Mouse (Mus musculus) heart, postnatal 0 days (tissue): ENCODE measurements at regions not wholly inside any gene's neighbourhood (a gene's known extent, or its start where the extent isn't known, plus 50 kb on each side); places are given as distances from the start of the nearest gene placed in this dataset.

Experiments used
- ATAC-seq: fragments of 200-750 bp; cut with Nextera tagmentation; 2 replicates; pipeline ENCODE4 v1.8.0; 2017; ENCODE audit warnings: low read depth, moderate number of reproducible peaks, moderate library complexity; ENCODE audit not compliant: insufficient read depth
- DNase-seq: peaks from one replicate; pipeline ENCODE4 v3.0.0-alpha.2; 2016; ENCODE audit warnings: low spot score
- H3K27ac ChIP-seq: fragments of 300-500 bp; sonication (generic); 2 replicates; pipeline ENCODE4 v1.5.1; 2014; ENCODE audit warnings: low read depth, mild to moderate bottlenecking
- H3K27me3 ChIP-seq: fragments of 300-500 bp; sonication (generic); 2 replicates; pipeline ENCODE4 v1.6.1; 2014; ENCODE audit warnings: low read length, mixed read lengths; ENCODE audit not compliant: control insufficient read depth, insufficient read depth
- H3K36me3 ChIP-seq: fragments of 300-500 bp; sonication (generic); replicated peaks from 2 replicates; pipeline ENCODE4 v1.6.1; 2014; ENCODE audit warnings: low read length, mixed read lengths; ENCODE audit not compliant: control insufficient read depth, insufficient read depth
- H3K4me1 ChIP-seq: fragments of 300-500 bp; sonication (generic); 2 replicates; pipeline ENCODE4 v1.6.1; 2014; ENCODE audit warnings: antibody characterized with exemption; ENCODE audit not compliant: control insufficient read depth, insufficient read depth
- H3K4me2 ChIP-seq: fragments of 300-500 bp; sonication (generic); 2 replicates; pipeline ENCODE4 v1.6.1; 2014; ENCODE audit warnings: low read depth, mild to moderate bottlenecking, low read length, moderate library complexity
- H3K4me3 ChIP-seq: fragments of 300-500 bp; sonication (generic); 2 replicates; pipeline ENCODE4 v1.5.1; 2014; ENCODE audit warnings: low read depth, low read length
- H3K9ac ChIP-seq: fragments of 300-500 bp; sonication (generic); replicated peaks from 2 replicates; pipeline ENCODE4 v1.6.1; 2014; ENCODE audit warnings: low read depth, low read length, mixed read lengths
- H3K9me3 ChIP-seq: fragments of 300-500 bp; sonication (generic); replicated peaks from 2 replicates; pipeline ENCODE4 v1.6.1; 2016; ENCODE audit warnings: low read length; ENCODE audit not compliant: control insufficient read depth
- CTCF ChIP-seq: IDR thresholded peaks from 2 replicates; pipeline ENCODE4 v1.5.1; 2016; ENCODE audit warnings: antibody characterized with exemption, control low read depth, low read depth
- EP300 ChIP-seq: IDR thresholded peaks from 2 replicates; pipeline ENCODE4 v1.6.1; 2016; ENCODE audit warnings: antibody characterized with exemption, low read depth
- WGBS: fragments of 180-500 bp; shearing (Covaris S2); extraction: QIAGEN DNeasy Blood & Tissue Kit; methylation state at CpG from one replicate; pipeline ENCODE4 v1.1.7; 2014; 5-methylcytosine and 5-hydroxymethylcytosine counted together

DNA sequence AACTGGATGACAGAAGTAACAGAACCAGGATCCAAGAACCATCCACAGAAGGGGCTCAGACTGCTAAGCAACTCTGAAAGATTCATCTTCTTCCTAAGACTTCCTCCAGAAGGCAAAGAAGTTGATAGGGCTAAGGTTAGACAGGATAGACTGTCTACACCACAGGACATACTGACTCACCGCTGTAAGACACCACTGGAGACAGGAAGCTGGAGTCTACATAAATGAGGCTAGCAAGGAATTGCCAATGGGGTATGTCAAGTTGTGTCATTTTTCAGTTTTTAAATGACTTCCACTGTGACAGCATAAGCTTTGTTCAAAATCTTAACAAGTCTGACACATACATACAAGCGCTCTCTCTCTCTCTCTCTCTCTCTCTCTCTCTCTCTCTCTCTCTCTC, 645.4 kb upstream of the Gm10131 start:
- DNase-seq (no peak), ATAC-seq (no peak)
- no peak overlapping the region for H3K4me3 ChIP-seq
- no peak for TF ChIP-seq CTCF
- TF ChIP-seq EP300, result no peak
- peaks cover 17% of the 10 kb centered on the region; the same call in 1 of the 2 replicates for H3K4me1 ChIP-seq
- no peaks in the 10 kb centered on the region for H3K36me3 ChIP-seq
- no peaks in the 10 kb centered on the region for H3K27me3 ChIP-seq
- H3K9me3 ChIP-seq, result no peaks in the 10 kb centered on the region
- no peak overlapping the region for H3K4me2 ChIP-seq
- H3K9ac ChIP-seq, result no peak overlapping the region
- whole genome bisulfite sequencing, result 81% methylated on average over 2 of the region's 2 CpGs
- no peak overlapping the region for H3K27ac ChIP-seq

DNA sequence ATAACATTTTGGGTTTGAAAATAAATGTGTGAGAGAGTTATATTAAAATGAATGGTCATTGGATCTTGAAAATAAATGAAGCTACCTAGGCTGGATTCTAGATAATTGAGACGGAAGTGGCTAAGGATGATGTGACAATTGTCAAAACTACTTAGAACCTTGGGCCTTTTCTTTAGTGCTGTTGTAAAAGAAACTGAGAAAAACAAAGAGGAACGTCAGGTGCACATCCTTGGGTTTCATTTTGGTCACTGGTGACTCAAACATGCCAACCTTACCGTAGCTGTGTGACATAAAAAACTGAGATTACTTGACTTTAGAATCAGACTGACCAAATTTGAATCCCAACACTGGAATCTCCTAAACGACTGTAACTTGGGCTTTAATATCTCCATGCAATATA, 644.6 kb upstream of the Gm10131 start:
- Histone ChIP-seq H3K4me3 (no peak overlapping the region), H3K27ac (no peak overlapping the region), H3K36me3 (no peaks in the 10 kb centered on the region), H3K4me2 (no peak overlapping the region), H3K9me3 (no peaks in the 10 kb centered on the region), H3K4me1 (peaks cover 14% of the 10 kb centered on the region; the same call in 1 of the 2 replicates), H3K9ac (no peak overlapping the region), H3K27me3 (no peaks in the 10 kb centered on the region)
- no peak for TF ChIP-seq CTCF
- TF ChIP-seq EP300, result no peak
- 91% methylated on average over 4 of the region's 4 CpGs for WGBS
- no peak for ATAC-seq
- DNase-seq, result no peak

DNA sequence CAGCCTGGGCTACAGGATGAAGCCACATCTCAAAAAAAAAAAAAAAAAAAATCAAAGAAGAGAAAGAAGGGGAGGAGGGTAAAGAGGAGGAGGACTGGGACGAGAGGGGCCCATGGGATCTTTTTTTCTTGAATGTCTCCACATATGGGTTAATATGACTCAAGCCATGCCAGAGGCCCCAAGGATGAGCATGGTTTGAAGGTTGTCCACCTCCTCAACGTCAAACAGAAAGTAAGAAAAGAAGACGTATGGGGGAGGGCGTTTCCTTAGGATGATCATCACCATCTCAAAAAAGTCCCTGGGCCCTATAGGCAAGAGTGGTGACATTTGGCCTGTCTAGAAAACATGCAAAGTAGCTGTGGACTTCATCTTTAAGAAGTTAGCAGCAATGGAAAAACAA, 643.9 kb upstream of the Gm10131 start:
- no peak overlapping the region for H3K27ac ChIP-seq
- no peak overlapping the region for H3K4me2 ChIP-seq
- ATAC-seq, result no peak
- H3K27me3 ChIP-seq, result no peaks in the 10 kb centered on the region
- no peak for DNase-seq
- 0 out of 2 replicates have a peak, but pooled peaks cover 12% of the 10 kb centered on the region for H3K4me1 ChIP-seq
- no peak for TF ChIP-seq CTCF
- no peak for TF ChIP-seq EP300
- H3K9me3 ChIP-seq, result no peaks in the 10 kb centered on the region
- 84% methylated on average over 4 of the region's 4 CpGs for WGBS
- no peaks in the 10 kb centered on the region for H3K36me3 ChIP-seq
- H3K9ac ChIP-seq, result no peak overlapping the region
- no peak overlapping the region for H3K4me3 ChIP-seq

DNA sequence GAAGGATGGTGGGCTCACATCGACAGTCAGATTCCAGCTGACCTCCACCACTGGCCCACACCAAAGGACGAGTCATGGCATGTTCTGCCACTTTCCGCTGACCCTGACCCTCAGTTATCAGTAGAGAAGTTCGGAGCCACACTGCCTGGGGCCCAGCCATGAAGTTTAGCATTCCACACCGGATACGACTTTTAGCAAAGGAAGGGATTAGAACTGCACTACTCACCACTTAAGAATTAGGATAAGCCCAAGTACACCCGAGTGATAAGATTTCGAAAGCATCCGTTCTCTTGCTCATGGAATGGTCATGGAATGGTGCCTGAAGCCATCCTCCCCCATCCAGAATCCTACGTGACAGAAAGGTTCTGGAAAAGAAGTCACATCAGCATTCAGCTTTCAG, 641.5 kb upstream of the Gm10131 start:
- 10% methylated on average over 10 of the region's 10 CpGs for WGBS
- Histone ChIP-seq H3K4me2 (peak overlapping the region; percentile 20; the same call in 1 of the 2 replicates), H3K4me1 (0 out of 2 replicates have a peak, but pooled peaks cover 12% of the 10 kb centered on the region), H3K27ac (no peak overlapping the region; the same call in 1 of the 2 replicates), H3K27me3 (no peaks in the 10 kb centered on the region), H3K9ac (no peak overlapping the region), H3K36me3 (no peaks in the 10 kb centered on the region), H3K4me3 (no peak overlapping the region), H3K9me3 (no peaks in the 10 kb centered on the region)
- ATAC-seq (peak; percentile 76), DNase-seq (peak; percentile 69)
- TF ChIP-seq CTCF, result no peak
- TF ChIP-seq EP300, result no peak

DNA sequence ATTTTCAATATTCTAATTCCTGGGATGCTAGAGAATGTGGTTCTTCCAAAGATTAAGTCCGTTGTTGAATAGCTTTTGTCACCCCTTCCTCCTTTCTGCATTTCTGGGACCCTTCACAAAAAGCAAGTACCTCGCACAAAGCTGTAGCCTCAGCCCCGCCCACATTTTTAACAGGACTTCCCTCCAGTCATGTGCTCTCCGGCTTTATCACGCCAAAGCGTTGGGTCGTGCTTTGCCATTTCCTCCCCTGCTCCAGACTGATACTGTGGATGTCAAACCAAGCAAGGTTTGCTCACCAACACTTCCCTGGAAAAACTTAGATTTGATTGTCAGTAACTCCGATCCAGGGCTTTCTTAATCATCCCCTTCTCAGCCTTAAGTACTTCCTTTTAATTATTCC, 637.0 kb upstream of the Gm10131 start:
- ATAC-seq (no peak), DNase-seq (no peak)
- H3K27ac ChIP-seq, result no peak overlapping the region
- 0 out of 2 replicates have a peak, but pooled peaks cover 9% of the 10 kb centered on the region for H3K4me1 ChIP-seq
- H3K9me3 ChIP-seq, result no peaks in the 10 kb centered on the region
- no peak overlapping the region for H3K4me3 ChIP-seq
- H3K4me2 ChIP-seq, result no peak overlapping the region
- 57% methylated on average over 8 of the region's 8 CpGs for WGBS
- H3K9ac ChIP-seq, result no peak overlapping the region
- no peaks in the 10 kb centered on the region for H3K36me3 ChIP-seq
- no peak for TF ChIP-seq EP300
- TF ChIP-seq CTCF, result no peak
- no peaks in the 10 kb centered on the region for H3K27me3 ChIP-seq

DNA sequence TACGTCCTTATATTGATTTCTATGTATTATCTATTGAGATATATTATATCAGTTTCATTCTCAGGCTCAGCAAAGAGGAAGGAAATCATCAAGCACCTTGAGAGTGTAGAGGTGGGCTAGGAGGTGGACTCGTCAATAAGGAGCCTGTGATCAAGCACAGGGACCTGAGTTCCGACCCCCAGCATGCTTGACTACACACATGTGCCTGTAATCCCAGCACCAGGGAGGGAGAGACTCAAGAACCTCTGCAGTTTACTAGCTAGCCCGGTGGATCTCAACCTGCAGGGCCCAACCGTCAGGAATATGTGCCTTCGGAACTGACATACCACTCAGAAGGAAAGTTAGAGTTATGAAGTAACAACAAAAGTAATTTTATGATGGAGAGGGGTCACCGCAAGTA, 634.2 kb upstream of the Gm10131 start:
- TF ChIP-seq CTCF, result no peak
- TF ChIP-seq EP300, result no peak
- ATAC-seq (no peak), DNase-seq (no peak)

More for the DNA sequence above, 634.2 kb upstream of the Gm10131 start:
- Histone ChIP-seq H3K4me3 (no peak overlapping the region), H3K27ac (no peak overlapping the region), H3K9ac (no peak overlapping the region), H3K4me1 (no peaks in the 10 kb centered on the region), H3K9me3 (no peaks in the 10 kb centered on the region), H3K27me3 (no peaks in the 10 kb centered on the region), H3K36me3 (no peaks in the 10 kb centered on the region), H3K4me2 (no peak overlapping the region)
- WGBS, result 89% methylated on average over 7 of the region's 7 CpGs
